12 mouse cellular contexts compared by ENCODE assay signal in genomic region chr11:69656065-69656455, GRCm38 (mm10). TPM values are rescaled to one million over a fixed set of nuclear protein-coding genes. Genes with fewer than 3 reads are reported as not detected.
DNase-seq lines count a peak whose midpoint lies in the region; ATAC-seq and TF ChIP-seq lines count a peak whose summit lies in the region.
"Had no signal": no experiment of that assay in that cellular context is flagged by ENCODE, and none has a peak within 500 bp of the region (broad histone marks: within the 10 kb centered on the region; RNA-seq: fewer than 3 reads in every experiment).

No protein-coding gene starts in this region.

- 91% methylated on average over 5 of the region's 5 CpGs for WGBS in forebrain, embryonic 15.5 days
- WGBS in forebrain, embryonic 14.5 days, result 85% methylated on average over 5 of the region's 5 CpGs
- WGBS in lung, postnatal 0 days, result 67% methylated on average over 5 of the region's 5 CpGs
- 47% methylated on average over 5 of the region's 5 CpGs for WGBS in embryonic facial prominence, embryonic 14.5 days

- no peak overlapping the region for H3K9ac ChIP-seq in forebrain, embryonic 15.5 days (replicated peaks)
- no peak overlapping the region for H3K9ac ChIP-seq in forebrain, embryonic 14.5 days (ENCODE audit: low read length)
- H3K9ac ChIP-seq in lung, postnatal 0 days (replicated peaks; ENCODE audit: low read depth), result no peak overlapping the region
- 0 out of 2 replicates have a peak overlapping the region, but pooled peaks have one; percentile 19 for H3K9ac ChIP-seq in embryonic facial prominence, embryonic 14.5 days (ENCODE audit: low read depth, low read length)
- H3K9ac ChIP-seq: forebrain, embryonic 13.5 days; midbrain, embryonic 12.5 days had no signal

- H3K36me3 ChIP-seq in forebrain, embryonic 15.5 days, result peaks cover 55% of the 10 kb centered on the region
- H3K36me3 ChIP-seq in forebrain, embryonic 14.5 days (ENCODE audit: control insufficient read depth, insufficient read depth, low read length), result peaks cover 72% of the 10 kb centered on the region
- peaks cover 25% of the 10 kb centered on the region; the same call in 1 of the 2 replicates for H3K36me3 ChIP-seq in lung, postnatal 0 days (ENCODE audit: insufficient read depth, low read length)
- H3K36me3 ChIP-seq in embryonic facial prominence, embryonic 14.5 days (ENCODE audit: control insufficient read depth, insufficient read depth, low read length), result peaks cover 68% of the 10 kb centered on the region

- 0 out of 2 replicates have a peak, but pooled peaks have one; percentile 7 for TF ChIP-seq CTCF in lung, postnatal 0 days (IDR thresholded peaks at IDR 0.05)

- ATAC-seq in forebrain, embryonic 15.5 days (replicated peaks), result 0 out of 2 replicates have a peak, but pooled peaks have one; percentile 4
- no peak for ATAC-seq in forebrain, embryonic 14.5 days
- no peak for ATAC-seq in lung, postnatal 0 days
- no peak for ATAC-seq in embryonic facial prominence, embryonic 14.5 days (ENCODE audit: low read depth)

- H3K4me1 ChIP-seq in forebrain, embryonic 15.5 days, result peaks cover 15% of the 10 kb centered on the region
- no peaks in the 10 kb centered on the region for H3K4me1 ChIP-seq in forebrain, embryonic 14.5 days (ENCODE audit: control insufficient read depth, insufficient read depth, low read length)
- H3K4me1 ChIP-seq in lung, postnatal 0 days (ENCODE audit: insufficient read depth, low read depth, low read length), result no peaks in the 10 kb centered on the region
- no peaks in the 10 kb centered on the region for H3K4me1 ChIP-seq in embryonic facial prominence, embryonic 14.5 days (ENCODE audit: control insufficient read depth, insufficient read depth, low read length)

- no peak overlapping the region for H3K4me2 ChIP-seq in forebrain, embryonic 15.5 days (replicated peaks)
- no peak overlapping the region for H3K4me2 ChIP-seq in forebrain, embryonic 14.5 days (ENCODE audit: low read length)
- no peak overlapping the region for H3K4me2 ChIP-seq in lung, postnatal 0 days (replicated peaks; ENCODE audit: low read depth, low read length)
- peak overlapping the region; percentile 19; the same call in 1 of the 2 replicates for H3K4me2 ChIP-seq in embryonic facial prominence, embryonic 14.5 days (ENCODE audit: low read depth, low read length)
- H3K4me2 ChIP-seq: forebrain, embryonic 13.5 days; midbrain, embryonic 12.5 days had no signal

- no peak for DNase-seq in forebrain, embryonic 14.5 days (ENCODE audit: low spot score)
- DNase-seq in lung, postnatal 0 days (ENCODE audit: low spot score), result no peak
- DNase-seq in lung, postnatal 36 days, result no peak
- no peak for DNase-seq in embryonic facial prominence, embryonic 14.5 days (ENCODE audit: low spot score)
- peak; percentile 70 for DNase-seq in urinary bladder, postnatal 14 days (ENCODE audit: low spot score)
- DNase-seq in thymus, postnatal 36 days, result no peak
- DNase-seq in ovary, postnatal 10 days (ENCODE audit: low spot score), result no peak
- DNase-seq: adrenal gland, adult 8-10 months had no signal

- H3K4me3 ChIP-seq in forebrain, embryonic 15.5 days, result no peak overlapping the region
- no peak overlapping the region for H3K4me3 ChIP-seq in forebrain, embryonic 14.5 days (ENCODE audit: low read depth, low read length)
- no peak overlapping the region for H3K4me3 ChIP-seq in lung, postnatal 0 days (ENCODE audit: low read depth, low read length)
- no peak overlapping the region for H3K4me3 ChIP-seq in embryonic facial prominence, embryonic 14.5 days (ENCODE audit: low read depth, low read length)
- H3K4me3 ChIP-seq: midbrain, embryonic 12.5 days had no signal

- H3K9me3 ChIP-seq in forebrain, embryonic 15.5 days, result no peaks in the 10 kb centered on the region
- H3K9me3 ChIP-seq in forebrain, embryonic 14.5 days (replicated peaks; ENCODE audit: control insufficient read depth, low read length), result no peaks in the 10 kb centered on the region
- no peaks in the 10 kb centered on the region for H3K9me3 ChIP-seq in lung, postnatal 0 days (ENCODE audit: low read length)
- H3K9me3 ChIP-seq in embryonic facial prominence, embryonic 14.5 days (ENCODE audit: control insufficient read depth, low read length), result no peaks in the 10 kb centered on the region
- H3K9me3 ChIP-seq: forebrain, embryonic 13.5 days; midbrain, embryonic 12.5 days had no signal

- no peak for TF ChIP-seq EP300 in lung, postnatal 0 days (IDR thresholded peaks at IDR 0.05)

- H3K27ac ChIP-seq in forebrain, embryonic 15.5 days (replicated peaks), result no peak overlapping the region
- no peak overlapping the region for H3K27ac ChIP-seq in forebrain, embryonic 14.5 days (ENCODE audit: low read depth, low read length)
- H3K27ac ChIP-seq in lung, postnatal 0 days (ENCODE audit: low read length), result no peak overlapping the region
- no peak overlapping the region for H3K27ac ChIP-seq in embryonic facial prominence, embryonic 14.5 days (replicated peaks; ENCODE audit: low read depth, low read length)

- no peaks in the 10 kb centered on the region for H3K27me3 ChIP-seq in forebrain, embryonic 15.5 days
- H3K27me3 ChIP-seq in forebrain, embryonic 14.5 days (replicated peaks; ENCODE audit: control insufficient read depth, insufficient read depth, low read length), result no peaks in the 10 kb centered on the region
- no peaks in the 10 kb centered on the region for H3K27me3 ChIP-seq in lung, postnatal 0 days (replicated peaks; ENCODE audit: insufficient read depth, low read length)
- no peaks in the 10 kb centered on the region for H3K27me3 ChIP-seq in embryonic facial prominence, embryonic 14.5 days (replicated peaks; ENCODE audit: control insufficient read depth, insufficient read depth, low read length)
- H3K27me3 ChIP-seq: forebrain, embryonic 13.5 days; midbrain, embryonic 12.5 days had no signal

RNA-seq across cellular contexts. Expression of gene Sox15, which starts 0.9 kb away (rescaled TPM):
- polyA plus RNA-seq in forebrain, embryonic 15.5 days (2015; fragmentation: Nextera tagmentation; extraction: Ambion mirVana), result not detected in 2 replicates
- not detected in 2 replicates for polyA plus RNA-seq in forebrain, embryonic 14.5 days (2014; fragmentation: Nextera tagmentation; extraction: Ambion mirVana)
- 0.14 and 0.17 TPM in 2 replicates for polyA plus RNA-seq in lung, postnatal 0 days (2015; fragmentation: Nextera tagmentation; extraction: Ambion mirVana)
- 1.7 and 2.9 TPM in 2 replicates for polyA plus RNA-seq in embryonic facial prominence, embryonic 14.5 days (2014; fragmentation: Nextera tagmentation; extraction: Ambion mirVana)
- polyA plus RNA-seq: forebrain, embryonic 13.5 days; intestine, postnatal 0 days; midbrain, embryonic 12.5 days had no signal

RNA-seq across cellular contexts. Expression of gene Mpdu1, which starts 6.4 kb away (rescaled TPM):
- polyA plus RNA-seq in forebrain, embryonic 15.5 days (2015; fragmentation: Nextera tagmentation; extraction: Ambion mirVana), result 89.1 and 91.0 TPM in 2 replicates
- 72.9 and 83.0 TPM in 2 replicates for polyA plus RNA-seq in forebrain, embryonic 14.5 days (2014; fragmentation: Nextera tagmentation; extraction: Ambion mirVana)
- polyA plus RNA-seq in lung, postnatal 0 days (2015; fragmentation: Nextera tagmentation; extraction: Ambion mirVana), result 57.3 and 61.3 TPM in 2 replicates
- polyA plus RNA-seq in embryonic facial prominence, embryonic 14.5 days (2014; fragmentation: Nextera tagmentation; extraction: Ambion mirVana), result 29.1 and 33.6 TPM in 2 replicates

RNA-seq across cellular contexts. Expression of gene Cd68, which starts 9.9 kb away (rescaled TPM):
- 6.7 and 7.7 TPM in 2 replicates for polyA plus RNA-seq in forebrain, embryonic 15.5 days (2015; fragmentation: Nextera tagmentation; extraction: Ambion mirVana)
- polyA plus RNA-seq in forebrain, embryonic 14.5 days (2014; fragmentation: Nextera tagmentation; extraction: Ambion mirVana), result 8.2 and 9.6 TPM in 2 replicates
- polyA plus RNA-seq in lung, postnatal 0 days (2015; fragmentation: Nextera tagmentation; extraction: Ambion mirVana), result 41.9 and 43.6 TPM in 2 replicates
- 22.0 and 25.5 TPM in 2 replicates for polyA plus RNA-seq in embryonic facial prominence, embryonic 14.5 days (2014; fragmentation: Nextera tagmentation; extraction: Ambion mirVana)

RNA-seq across cellular contexts. Expression of gene Eif4a1, which starts 16.2 kb away (rescaled TPM):
- 547 and 583 TPM in 2 replicates for polyA plus RNA-seq in forebrain, embryonic 15.5 days (2015; fragmentation: Nextera tagmentation; extraction: Ambion mirVana)
- polyA plus RNA-seq in forebrain, embryonic 14.5 days (2014; fragmentation: Nextera tagmentation; extraction: Ambion mirVana), result 1,177 and 1,222 TPM in 2 replicates
- 283 and 286 TPM in 2 replicates for polyA plus RNA-seq in lung, postnatal 0 days (2015; fragmentation: Nextera tagmentation; extraction: Ambion mirVana)
- 525 and 575 TPM in 2 replicates for polyA plus RNA-seq in embryonic facial prominence, embryonic 14.5 days (2014; fragmentation: Nextera tagmentation; extraction: Ambion mirVana)

RNA-seq across cellular contexts. Expression of gene Fxr2, which starts 23.3 kb away (rescaled TPM):
- 41.0 and 46.1 TPM in 2 replicates for polyA plus RNA-seq in forebrain, embryonic 15.5 days (2015; fragmentation: Nextera tagmentation; extraction: Ambion mirVana)
- polyA plus RNA-seq in forebrain, embryonic 14.5 days (2014; fragmentation: Nextera tagmentation; extraction: Ambion mirVana), result 34.2 and 35.0 TPM in 2 replicates
- polyA plus RNA-seq in lung, postnatal 0 days (2015; fragmentation: Nextera tagmentation; extraction: Ambion mirVana), result 16.3 and 17.9 TPM in 2 replicates
- 25.4 and 26.3 TPM in 2 replicates for polyA plus RNA-seq in embryonic facial prominence, embryonic 14.5 days (2014; fragmentation: Nextera tagmentation; extraction: Ambion mirVana)
